Mouse (Mus musculus) CD8-positive naive resting alpha-beta T cell, adult 2 months (primary cell): Measurements from ENCODE around the gene BC030499.
A peak's percentile ranks its signal among the peaks of the same experiment; 100 is the strongest.

ENCODE experiments used
- DNase-seq, 2 experiments: peaks; one replicate each; pipeline ENCODE4 v3.0.0; 2022; ENCODE audit warnings: low read depth in 2 of 2, low spot score in 2 of 2

The BC030499 gene

GRCm38 (mm10) chr11:78344890-78345715 is 54.5 kb downstream of the BC030499 start:
- no peak for DNase-seq

- peak in 1 of 2 experiments; percentile 27 for DNase-seq
Measured at GRCm38 (mm10) chr11:78345801-78346200, 55.2 kb downstream of the BC030499 start.
